Mouse (Mus musculus): ENCODE measurements at regions not wholly inside any gene's neighbourhood (a gene's known extent, or its start where the extent isn't known, plus 50 kb on each side); places are given as distances from the start of the nearest gene placed in this dataset.

DNA sequence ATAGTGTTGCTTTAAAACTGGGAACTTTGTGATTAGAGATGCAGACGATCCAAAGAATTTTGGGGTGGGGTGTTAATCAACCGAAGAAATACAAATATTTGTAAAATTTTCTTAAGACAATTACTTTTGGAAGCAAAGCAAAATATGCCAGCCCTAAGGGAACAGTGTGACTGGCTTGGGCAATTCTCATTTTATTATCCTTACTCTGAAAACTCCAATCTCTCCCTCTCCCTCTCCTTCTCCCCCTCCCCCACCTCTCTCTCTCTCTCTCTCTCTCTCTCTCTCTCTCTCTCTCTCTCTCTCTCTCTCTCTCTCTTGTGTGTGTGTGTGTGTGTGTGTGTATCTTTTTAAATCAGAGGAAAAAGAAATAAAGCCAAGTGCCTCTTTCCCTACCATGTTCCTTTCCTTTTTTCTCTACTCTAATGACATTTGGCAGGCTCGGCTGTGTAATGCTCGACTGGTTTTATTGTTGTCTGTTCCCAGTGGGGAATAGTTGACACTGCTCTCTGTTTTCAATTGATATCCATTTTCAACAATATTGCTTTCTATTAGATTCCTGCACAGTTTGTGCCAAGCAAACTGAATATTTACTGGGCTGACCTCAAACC, 367.5 kb upstream of the Fam92a start:
- no peak overlapping the region for H3ac ChIP-seq (ENCODE audit: control insufficient read depth, insufficient read length, low read depth)
- no peaks in the 10 kb centered on the region for H3K79me2 ChIP-seq (ENCODE audit: control insufficient read depth, insufficient read depth)
- H3K36me3 ChIP-seq (ENCODE audit: control insufficient read depth, insufficient read depth) = no peaks in the 10 kb centered on the region
- no peaks in the 10 kb centered on the region for H3K79me3 ChIP-seq (ENCODE audit: low read depth)
- no peak overlapping the region for H3K4me3 ChIP-seq (ENCODE audit: insufficient read depth, poor library complexity, severe bottlenecking)
- TF ChIP-seq MAX (IDR thresholded peaks at IDR 0.05) (no peak), FOSL1 (IDR thresholded peaks at IDR 0.05; ENCODE audit: insufficient read depth, low read length, poor library complexity, severe bottlenecking) (no peak), CEBPB (IDR thresholded peaks at IDR 0.05; ENCODE audit: low read depth) (no peak), CTCF (IDR thresholded peaks at IDR 0.05; ENCODE audit: control insufficient read depth, insufficient read depth, insufficient read length) (no peak), MYOD1 (IDR thresholded peaks at IDR 0.05; ENCODE audit: control insufficient read depth, insufficient read length, low read depth) (no peak), MYOG (IDR thresholded peaks at IDR 0.05; ENCODE audit: control insufficient read depth, extremely low read depth, insufficient read length) (no peak), USF1 (IDR thresholded peaks at IDR 0.05; ENCODE audit: low read depth) (no peak)
- H3K27me3 ChIP-seq (ENCODE audit: control insufficient read depth, insufficient read depth, insufficient read length) = no peaks in the 10 kb centered on the region

DNA sequence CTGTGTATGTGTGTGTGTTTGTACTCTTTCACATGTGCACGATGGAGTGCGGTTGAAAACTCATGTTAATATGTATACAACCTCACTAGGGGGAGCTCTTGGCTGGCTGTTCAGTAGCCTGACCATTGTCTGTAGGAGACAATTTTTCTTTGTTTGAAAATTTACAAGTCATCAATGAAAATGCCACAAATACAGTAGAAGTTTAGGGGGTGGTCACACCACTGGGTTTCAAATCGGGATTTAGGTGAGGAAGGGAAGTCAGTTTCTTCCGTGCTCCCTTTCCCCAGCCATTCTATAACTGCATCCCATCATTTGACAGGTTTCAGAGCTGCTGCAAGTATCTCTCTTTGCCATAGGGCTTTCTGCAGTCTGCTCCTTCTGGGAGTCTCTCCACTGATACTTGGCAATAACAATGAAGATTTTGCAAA, 366.9 kb upstream of the Fam92a start:
- Histone ChIP-seq H3K4me3 (ENCODE audit: insufficient read depth, poor library complexity, severe bottlenecking) (no peak overlapping the region), H3ac (ENCODE audit: control insufficient read depth, insufficient read length, low read depth) (no peak overlapping the region), H3K27me3 (ENCODE audit: control insufficient read depth, insufficient read depth, insufficient read length) (no peaks in the 10 kb centered on the region), H3K36me3 (ENCODE audit: control insufficient read depth, insufficient read depth) (no peaks in the 10 kb centered on the region), H3K79me3 (ENCODE audit: low read depth) (no peaks in the 10 kb centered on the region), H3K79me2 (ENCODE audit: control insufficient read depth, insufficient read depth) (no peaks in the 10 kb centered on the region)
- TF ChIP-seq USF1 (IDR thresholded peaks at IDR 0.05; ENCODE audit: low read depth) (no peak), FOSL1 (IDR thresholded peaks at IDR 0.05; ENCODE audit: insufficient read depth, low read length, poor library complexity, severe bottlenecking) (no peak), MYOG (IDR thresholded peaks at IDR 0.05; ENCODE audit: control insufficient read depth, extremely low read depth, insufficient read length) (no peak), CEBPB (IDR thresholded peaks at IDR 0.05; ENCODE audit: low read depth) (no peak)

DNA sequence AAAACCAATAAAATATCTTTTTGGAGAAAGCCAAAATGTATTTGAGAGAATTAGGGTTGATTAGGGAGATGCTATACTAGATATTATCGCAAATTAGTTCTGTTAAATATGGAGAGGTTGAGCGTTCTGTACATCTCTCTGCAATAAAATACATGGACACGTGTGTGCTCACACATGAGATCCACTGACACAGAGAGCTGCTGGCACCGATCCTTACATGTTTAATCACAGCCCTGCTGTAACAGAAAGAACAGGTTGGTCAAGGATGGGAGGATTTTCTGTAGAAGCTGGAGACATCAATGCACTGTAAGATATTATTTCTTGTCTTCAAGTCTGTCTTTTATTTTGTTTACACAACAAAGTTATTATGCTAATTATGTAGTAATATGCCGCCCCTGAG, 366.2 kb upstream of the Fam92a start:
- no peak for TF ChIP-seq CEBPB (IDR thresholded peaks at IDR 0.05; ENCODE audit: low read depth)
- TF ChIP-seq USF1 (IDR thresholded peaks at IDR 0.05; ENCODE audit: low read depth) = no peak
- TF ChIP-seq MAX (IDR thresholded peaks at IDR 0.05) = no peak
- TF ChIP-seq FOSL1 (IDR thresholded peaks at IDR 0.05; ENCODE audit: insufficient read depth, low read length, poor library complexity, severe bottlenecking) = no peak
- no peak for TF ChIP-seq CTCF (IDR thresholded peaks at IDR 0.05; ENCODE audit: control insufficient read depth, insufficient read depth, insufficient read length)
- TF ChIP-seq MYOG (IDR thresholded peaks at IDR 0.05; ENCODE audit: control insufficient read depth, extremely low read depth, insufficient read length) = no peak
- no peak for TF ChIP-seq MYOD1 (IDR thresholded peaks at IDR 0.05; ENCODE audit: control insufficient read depth, insufficient read length, low read depth)
- no peak overlapping the region for H3K4me3 ChIP-seq (ENCODE audit: insufficient read depth, poor library complexity, severe bottlenecking)
- H3K79me3 ChIP-seq (ENCODE audit: low read depth) = no peaks in the 10 kb centered on the region
- no peaks in the 10 kb centered on the region for H3K36me3 ChIP-seq (ENCODE audit: control insufficient read depth, insufficient read depth)
- H3ac ChIP-seq (ENCODE audit: control insufficient read depth, insufficient read length, low read depth) = no peak overlapping the region
- no peaks in the 10 kb centered on the region for H3K27me3 ChIP-seq (ENCODE audit: control insufficient read depth, insufficient read depth, insufficient read length)
- H3K79me2 ChIP-seq (ENCODE audit: control insufficient read depth, insufficient read depth) = no peaks in the 10 kb centered on the region

DNA sequence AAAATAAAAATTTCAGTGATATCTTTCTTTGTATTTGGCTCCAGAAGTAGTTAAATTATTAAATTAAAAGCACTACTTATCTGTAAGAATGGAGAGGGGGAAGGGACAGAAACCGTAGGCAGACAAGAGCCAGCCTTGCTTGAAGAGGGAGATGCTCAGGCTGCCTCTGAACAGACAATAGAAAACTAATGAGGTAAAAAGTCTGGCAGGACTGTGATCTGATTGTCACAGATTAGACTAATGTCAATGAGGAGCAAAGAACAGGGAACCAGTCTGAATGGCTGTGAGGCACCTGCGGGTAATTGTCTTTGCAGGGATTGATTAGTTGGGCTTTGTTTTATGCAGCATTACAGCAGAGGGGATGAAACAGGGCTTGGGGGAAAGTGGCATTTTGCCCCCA, 362.3 kb upstream of the Fam92a start:
- TF ChIP-seq MYOG (IDR thresholded peaks at IDR 0.05; ENCODE audit: control insufficient read depth, extremely low read depth, insufficient read length) = no peak
- no peak for TF ChIP-seq FOSL1 (IDR thresholded peaks at IDR 0.05; ENCODE audit: insufficient read depth, low read length, poor library complexity, severe bottlenecking)
- TF ChIP-seq USF1 (IDR thresholded peaks at IDR 0.05; ENCODE audit: low read depth) = no peak
- Histone ChIP-seq H3K4me3 (ENCODE audit: insufficient read depth, poor library complexity, severe bottlenecking) (no peak overlapping the region), H3K27me3 (ENCODE audit: control insufficient read depth, insufficient read depth, insufficient read length) (no peaks in the 10 kb centered on the region), H3ac (ENCODE audit: control insufficient read depth, insufficient read length, low read depth) (no peak overlapping the region), H3K79me2 (ENCODE audit: control insufficient read depth, insufficient read depth) (no peaks in the 10 kb centered on the region), H3K79me3 (ENCODE audit: low read depth) (no peaks in the 10 kb centered on the region), H3K36me3 (ENCODE audit: control insufficient read depth, insufficient read depth) (no peaks in the 10 kb centered on the region)

DNA sequence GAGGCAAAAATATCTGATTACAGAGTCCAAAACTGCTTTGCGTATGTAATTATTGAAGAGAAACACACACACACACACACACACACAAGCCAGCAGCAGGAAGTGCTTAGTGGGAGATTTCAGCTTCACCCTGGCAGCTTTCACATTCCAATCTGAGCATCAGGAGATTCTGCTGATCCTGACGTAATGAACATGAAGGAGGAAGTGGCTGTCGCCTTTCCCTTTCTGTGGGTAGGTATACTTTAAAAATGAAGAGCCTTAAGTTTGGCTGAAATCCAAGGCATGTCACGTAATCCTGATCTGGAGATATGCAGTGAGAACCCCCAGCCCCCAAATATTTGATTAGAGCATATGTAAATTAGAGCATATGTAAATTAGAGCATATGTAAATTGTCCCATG, 361.1 kb upstream of the Fam92a start:
- H3K79me3 ChIP-seq (ENCODE audit: low read depth) = no peaks in the 10 kb centered on the region
- H3K4me3 ChIP-seq (ENCODE audit: insufficient read depth, poor library complexity, severe bottlenecking) = no peak overlapping the region
- H3K27me3 ChIP-seq (ENCODE audit: control insufficient read depth, insufficient read depth, insufficient read length) = no peaks in the 10 kb centered on the region
- no peaks in the 10 kb centered on the region for H3K36me3 ChIP-seq (ENCODE audit: control insufficient read depth, insufficient read depth)
- no peak overlapping the region for H3ac ChIP-seq (ENCODE audit: control insufficient read depth, insufficient read length, low read depth)
- TF ChIP-seq MYOG (IDR thresholded peaks at IDR 0.05; ENCODE audit: control insufficient read depth, extremely low read depth, insufficient read length) (no peak), MYOD1 (IDR thresholded peaks at IDR 0.05; ENCODE audit: control insufficient read depth, insufficient read length, low read depth) (no peak), CTCF (IDR thresholded peaks at IDR 0.05; ENCODE audit: control insufficient read depth, insufficient read depth, insufficient read length) (no peak), CEBPB (IDR thresholded peaks at IDR 0.05; ENCODE audit: low read depth) (no peak), FOSL1 (IDR thresholded peaks at IDR 0.05; ENCODE audit: insufficient read depth, low read length, poor library complexity, severe bottlenecking) (no peak), MAX (IDR thresholded peaks at IDR 0.05) (no peak), USF1 (IDR thresholded peaks at IDR 0.05; ENCODE audit: low read depth) (no peak)
- no peaks in the 10 kb centered on the region for H3K79me2 ChIP-seq (ENCODE audit: control insufficient read depth, insufficient read depth)

DNA sequence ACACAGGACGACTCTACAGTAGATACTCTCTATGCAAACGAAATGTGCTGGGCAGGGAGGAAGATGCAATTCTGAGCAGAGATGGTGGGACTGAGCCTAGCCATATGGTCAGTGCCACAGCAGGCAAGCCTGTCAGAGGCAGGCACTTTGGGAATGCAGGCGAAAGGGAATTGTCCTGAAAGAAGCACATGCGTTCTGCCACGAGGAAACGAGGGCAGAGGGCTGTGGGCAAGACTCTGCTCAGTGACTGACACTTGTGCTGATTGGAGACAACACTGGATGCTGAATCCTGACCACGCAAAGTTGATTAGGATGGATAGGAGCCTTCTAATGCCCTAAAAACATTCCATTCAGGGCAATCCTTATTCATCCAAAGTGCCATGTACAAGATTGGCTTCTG, 350.5 kb upstream of the Fam92a start:
- no peaks in the 10 kb centered on the region for H3K36me3 ChIP-seq (ENCODE audit: control insufficient read depth, insufficient read depth)
- no peak overlapping the region for H3K4me3 ChIP-seq (ENCODE audit: insufficient read depth, poor library complexity, severe bottlenecking)
- no peaks in the 10 kb centered on the region for H3K27me3 ChIP-seq (ENCODE audit: control insufficient read depth, insufficient read depth, insufficient read length)
- H3K79me3 ChIP-seq (ENCODE audit: low read depth) = no peaks in the 10 kb centered on the region
- H3K79me2 ChIP-seq (ENCODE audit: control insufficient read depth, insufficient read depth) = no peaks in the 10 kb centered on the region
- TF ChIP-seq MYOD1 (IDR thresholded peaks at IDR 0.05; ENCODE audit: control insufficient read depth, insufficient read length, low read depth) = no peak
- TF ChIP-seq MAX (IDR thresholded peaks at IDR 0.05) = no peak
- no peak for TF ChIP-seq CEBPB (IDR thresholded peaks at IDR 0.05; ENCODE audit: low read depth)
- no peak for TF ChIP-seq MYOG (IDR thresholded peaks at IDR 0.05; ENCODE audit: control insufficient read depth, extremely low read depth, insufficient read length)
- TF ChIP-seq CTCF (IDR thresholded peaks at IDR 0.05; ENCODE audit: control insufficient read depth, insufficient read depth, insufficient read length) = no peak
- no peak for TF ChIP-seq FOSL1 (IDR thresholded peaks at IDR 0.05; ENCODE audit: insufficient read depth, low read length, poor library complexity, severe bottlenecking)
- TF ChIP-seq USF1 (IDR thresholded peaks at IDR 0.05; ENCODE audit: low read depth) = no peak
- H3ac ChIP-seq (ENCODE audit: control insufficient read depth, insufficient read length, low read depth) = no peak overlapping the region
